Mouse (Mus musculus): ENCODE results near the gene Dcaf6.

- TF ChIP-seq CTCF (IDR thresholded peaks at IDR 0.05 in 2 of 3, conservative IDR thresholded peaks at IDR 0.05 in 1 of 3; ENCODE audit: control insufficient read depth in 1 of 3, insufficient read depth in 1 of 3, low read depth in 2 of 3, low read length in 3 of 3, poor library complexity in 1 of 3, severe bottlenecking in 1 of 3) (no peak), TAL1 (IDR thresholded peaks at IDR 0.05; ENCODE audit: low read length) (no peak), CHD2 (IDR thresholded peaks at IDR 0.05; ENCODE audit: low read length) (no peak), GATA1 (IDR thresholded peaks at IDR 0.05; ENCODE audit: low read depth, low read length) (no peak), ZC3H11A (IDR thresholded peaks at IDR 0.05; ENCODE audit: low read depth, low read length) (no peak), TCF12 (IDR thresholded peaks at IDR 0.05; ENCODE audit: low read depth, low read length) (no peak), SMC3 (IDR thresholded peaks at IDR 0.05; ENCODE audit: low read depth, low read length) (no peak), POLR2A (IDR thresholded peaks at IDR 0.05; ENCODE audit: control insufficient read depth in 1 of 2, insufficient read depth in 1 of 2, low read depth in 1 of 2, low read length in 2 of 2, poor library complexity in 1 of 2) (no peak), MAX (IDR thresholded peaks at IDR 0.05; ENCODE audit: low read length) (no peak), EP300 (IDR thresholded peaks at IDR 0.05; ENCODE audit: low read depth in 1 of 2, low read length in 2 of 2) (no peak), RAD21 (IDR thresholded peaks at IDR 0.05; ENCODE audit: low read depth, low read length) (no peak), MEF2A (IDR thresholded peaks at IDR 0.05; ENCODE audit: extremely low read depth, insufficient replicate concordance, low read depth, low read length, poor library complexity, severe bottlenecking) (no peak), POLR2AphosphoS2 (IDR thresholded peaks at IDR 0.05; ENCODE audit: low read length) (no peak)
Measured at GRCm38 (mm10) chr1:165370990-165371389, 89.3 kb downstream of the Dcaf6 start.
